Mouse (Mus musculus) lung, postnatal 0 days (tissue): Measurements from ENCODE around the gene 4921507P07Rik. TPM values are rescaled to one million over a fixed set of nuclear protein-coding genes. Genes with fewer than 3 reads are reported as not detected.
A peak's percentile ranks its signal among the peaks of the same experiment; 100 is the strongest.
"Not testable (repeated sequence)": the region's sequence is repeated elsewhere in the genome, so short reads cannot be mapped to it uniquely, and the experiment has no call there.

Experiments used
- ATAC-seq: fragments of 200-750 bp; cut with Nextera tagmentation; 2 replicates; pipeline ENCODE4 v1.8.0; 2017; ENCODE audit warnings: moderate library complexity
- DNase-seq: peaks from one replicate; pipeline ENCODE4 v3.0.0-alpha.2; 2016; ENCODE audit warnings: low spot score
- H3K27ac ChIP-seq: fragments of 300-500 bp; sonication (generic); 2 replicates; pipeline ENCODE4 v1.5.1; 2014; ENCODE audit warnings: antibody characterized with exemption, mild to moderate bottlenecking, low read length, mixed read lengths
- H3K27me3 ChIP-seq: fragments of 300-500 bp; sonication (generic); replicated peaks from 2 replicates; pipeline ENCODE4 v1.6.1; 2014; ENCODE audit warnings: low read length, mixed read lengths; ENCODE audit not compliant: insufficient read depth
- H3K36me3 ChIP-seq: fragments of 300-500 bp; sonication (generic); 2 replicates; pipeline ENCODE4 v1.6.1; 2014; ENCODE audit warnings: low read length, mixed read lengths; ENCODE audit not compliant: insufficient read depth
- H3K4me1 ChIP-seq: fragments of 300-500 bp; sonication (generic); 2 replicates; pipeline ENCODE4 v1.6.1; 2014; ENCODE audit warnings: antibody characterized with exemption, low read depth, low read length, mixed read lengths; ENCODE audit not compliant: insufficient read depth
- H3K4me2 ChIP-seq: fragments of 300-500 bp; sonication (generic); replicated peaks from 2 replicates; pipeline ENCODE4 v1.6.1; 2014; ENCODE audit warnings: low read depth, mild to moderate bottlenecking, low read length, moderate library complexity, mixed read lengths
- H3K4me3 ChIP-seq: fragments of 300-500 bp; sonication (generic); 2 replicates; pipeline ENCODE4 v1.5.1; 2014; ENCODE audit warnings: low read depth, low read length
- H3K9ac ChIP-seq: fragments of 300-500 bp; sonication (generic); replicated peaks from 2 replicates; pipeline ENCODE4 v1.6.1; 2014; ENCODE audit warnings: low read depth, mild to moderate bottlenecking
- H3K9me3 ChIP-seq: fragments of 300-500 bp; sonication (generic); 2 replicates; pipeline ENCODE4 v1.6.1; 2016; ENCODE audit warnings: low read length, mixed read lengths
- CTCF ChIP-seq: IDR thresholded peaks from 2 replicates; pipeline ENCODE4 v1.5.1; 2016; ENCODE audit warnings: antibody characterized with exemption, mild to moderate bottlenecking
- EP300 ChIP-seq: IDR thresholded peaks from 2 replicates; pipeline ENCODE4 v1.6.1; 2016; ENCODE audit warnings: antibody characterized with exemption, mild to moderate bottlenecking, control low read depth
- WGBS: fragments of 180-500 bp; shearing (Covaris S2); extraction: QIAGEN DNeasy Blood & Tissue Kit; methylation state at CpG from one replicate; pipeline ENCODE4 v1.1.7; 2014; 5-methylcytosine and 5-hydroxymethylcytosine counted together
- polyA plus RNA-seq: library from polyadenylated mRNA; unstranded; fragments of >200 nt; fragmentation: Nextera tagmentation; extraction: Ambion mirVana; gene quantifications from 2 replicates; pipeline ENCODE4 v1.2.1, GENCODE M21; 2015

4921507P07Rik gene
- 0.38 and 0.63 TPM in 2 replicates for polyA plus RNA-seq

GRCm38 (mm10) chr6:50596301-50597211 is at the start of gene 4921507P07Rik:
Gene 4921507P07Rik (minus strand): TSS chr6:50596632.
- peak within 1 kb of the TSS; percentile 49 for H3K4me3 ChIP-seq
- no peaks in the 10 kb centered on the region for H3K9me3 ChIP-seq
- no peaks in the 10 kb centered on the region for H3K36me3 ChIP-seq
- H3K27me3 ChIP-seq = no peaks in the 10 kb centered on the region
- DNase-seq = peak; percentile 98
- WGBS = 3% methylated on average over 54 of the region's 62 CpGs
- H3K9ac ChIP-seq = peak within 1 kb of the TSS; percentile 59
- H3K4me1 ChIP-seq = no peaks in the 10 kb centered on the region
- peak within 1 kb of the TSS; percentile 96 for H3K4me2 ChIP-seq
- peak; percentile 99 for ATAC-seq
- peak within 1 kb of the TSS; percentile 38 for H3K27ac ChIP-seq
- TF ChIP-seq CTCF (peak; percentile 90), EP300 (no peak)

- ATAC-seq (no peak), DNase-seq (no peak)
- Histone ChIP-seq H3K9ac (no peak overlapping the region), H3K9me3 (no peaks in the 10 kb centered on the region), H3K36me3 (no peaks in the 10 kb centered on the region), H3K4me1 (no peaks in the 10 kb centered on the region), H3K4me2 (no peak overlapping the region), H3K27ac (no peak overlapping the region), H3K4me3 (no peak overlapping the region), H3K27me3 (no peaks in the 10 kb centered on the region)
- WGBS = 44% methylated on average over 3 of the region's 3 CpGs
- TF ChIP-seq CTCF (no peak), EP300 (no peak)
Measured at GRCm38 (mm10) chr6:50644701-50645100, 48.3 kb upstream of the 4921507P07Rik start.

- H3K9me3 ChIP-seq = no peaks in the 10 kb centered on the region
- 69% methylated on average over 5 of the region's 5 CpGs for WGBS
- no peaks in the 10 kb centered on the region for H3K27me3 ChIP-seq
- H3K4me3 ChIP-seq = no peak overlapping the region
- DNase-seq = no peak
- TF ChIP-seq EP300 (no peak), CTCF (no peak)
- no peak overlapping the region for H3K27ac ChIP-seq
- H3K4me2 ChIP-seq = no peak overlapping the region
- H3K36me3 ChIP-seq = no peaks in the 10 kb centered on the region
- no peak overlapping the region for H3K9ac ChIP-seq
- no peaks in the 10 kb centered on the region for H3K4me1 ChIP-seq
- no peak for ATAC-seq
Measured at GRCm38 (mm10) chr6:50641898-50642297, 45.5 kb upstream of the 4921507P07Rik start.

- ATAC-seq (no peak), DNase-seq (no peak)
- Histone ChIP-seq H3K27me3 (no peaks in the 10 kb centered on the region), H3K4me3 (no peak overlapping the region), H3K27ac (no peak overlapping the region), H3K9me3 (no peaks in the 10 kb centered on the region), H3K4me2 (no peak overlapping the region), H3K9ac (no peak overlapping the region), H3K36me3 (no peaks in the 10 kb centered on the region), H3K4me1 (no peaks in the 10 kb centered on the region)
- no peak for TF ChIP-seq EP300
- TF ChIP-seq CTCF = no peak
- 66% methylated on average over 4 of the region's 4 CpGs for WGBS
Measured at GRCm38 (mm10) chr6:50640377-50640776, 43.9 kb upstream of the 4921507P07Rik start.

GRCm38 (mm10) chr6:50639656-50640055 is 43.2 kb upstream of the 4921507P07Rik start:
- no peaks in the 10 kb centered on the region for H3K4me1 ChIP-seq
- no peak for TF ChIP-seq EP300
- TF ChIP-seq CTCF = no peak
- WGBS = 21% methylated on average over 2 of the region's 2 CpGs
- H3K4me3 ChIP-seq = no peak overlapping the region
- no peak overlapping the region for H3K27ac ChIP-seq
- H3K9me3 ChIP-seq = no peaks in the 10 kb centered on the region
- H3K4me2 ChIP-seq = no peak overlapping the region
- no peak for ATAC-seq
- DNase-seq = no peak
- no peaks in the 10 kb centered on the region for H3K36me3 ChIP-seq
- no peaks in the 10 kb centered on the region for H3K27me3 ChIP-seq
- H3K9ac ChIP-seq = no peak overlapping the region

GRCm38 (mm10) chr6:50626170-50626569 is 29.7 kb upstream of the 4921507P07Rik start:
- not testable (repeated sequence) for H3K27ac ChIP-seq, H3K4me1 ChIP-seq, H3K4me3 ChIP-seq, H3K4me2 ChIP-seq, H3K36me3 ChIP-seq, H3K9me3 ChIP-seq, H3K9ac ChIP-seq, DNase-seq, H3K27me3 ChIP-seq, ATAC-seq
- peak; percentile 20; the same call in 1 of the 2 replicates for TF ChIP-seq CTCF
- 62% methylated on average over 2 of the region's 2 CpGs for WGBS
